Mouse (Mus musculus) adrenal gland, postnatal 4 days (tissue): ENCODE measurements around the gene Lyve1. TPM values are rescaled to one million over a fixed set of nuclear protein-coding genes. Genes with fewer than 3 reads are reported as not detected.

ENCODE experiments used
- DNase-seq, 2 experiments: peaks; one replicate each; pipeline ENCODE4 v3.0.0; 2021 to 2022; ENCODE audit warnings: low spot score in 2 of 2, mixed read lengths in 2 of 2
- microRNA-seq: library from miRNA; unstranded; fragments of <30 nt; microRNA quantifications from one replicate; pipeline ENCODE4 v1.2.0, GENCODE M21; 2021
- total RNA-seq, 2 experiments: library from RNA; stranded (reverse); gene quantifications; 2 replicates each; pipeline ENCODE4 v1.2.3; 2021

The Lyve1 gene
- total RNA-seq, 2 experiments from 2014 or later, result 24.1 to 33.6 TPM

DNA sequence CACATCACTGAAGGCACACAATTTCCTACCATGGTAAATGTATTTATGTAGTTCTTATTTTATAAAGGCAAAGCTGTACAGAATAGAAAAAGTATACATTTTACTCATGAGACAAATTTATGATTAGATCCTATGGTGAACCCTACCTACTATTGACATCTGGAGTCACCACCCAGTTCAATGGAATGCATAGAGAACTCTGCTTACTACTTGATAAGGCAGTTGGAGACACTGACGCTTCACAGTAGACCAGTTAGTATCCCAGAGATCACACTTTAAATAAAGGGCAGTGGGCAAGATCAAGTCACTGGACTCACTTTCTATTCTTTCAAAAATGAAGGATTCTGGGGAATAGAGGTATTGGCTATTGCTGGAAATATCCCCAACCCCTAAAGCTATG is 49.1 kb downstream of the Lyve1 start:
- DNase-seq, result no peak

DNA sequence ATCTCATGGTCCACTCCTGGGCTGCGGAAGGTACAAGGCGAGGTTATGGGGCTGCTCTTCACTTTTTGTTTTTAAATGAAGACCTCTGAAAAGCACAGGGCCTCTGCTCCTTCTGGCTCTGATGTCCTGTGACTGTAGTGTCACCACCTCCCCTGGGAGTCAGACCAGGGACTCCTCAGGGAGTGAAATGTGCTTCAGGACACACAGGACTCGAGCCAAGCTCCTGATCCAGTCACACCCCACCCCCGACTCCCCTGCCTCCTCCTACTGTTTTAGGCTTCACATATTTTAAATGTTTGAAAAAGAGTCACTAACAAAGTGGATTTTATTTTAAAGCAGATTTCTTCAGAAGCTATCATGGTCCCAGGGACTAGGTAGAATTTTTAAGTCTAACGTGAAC is 51.5 kb downstream of the Lyve1 start:
- DNase-seq, result no peak

DNA sequence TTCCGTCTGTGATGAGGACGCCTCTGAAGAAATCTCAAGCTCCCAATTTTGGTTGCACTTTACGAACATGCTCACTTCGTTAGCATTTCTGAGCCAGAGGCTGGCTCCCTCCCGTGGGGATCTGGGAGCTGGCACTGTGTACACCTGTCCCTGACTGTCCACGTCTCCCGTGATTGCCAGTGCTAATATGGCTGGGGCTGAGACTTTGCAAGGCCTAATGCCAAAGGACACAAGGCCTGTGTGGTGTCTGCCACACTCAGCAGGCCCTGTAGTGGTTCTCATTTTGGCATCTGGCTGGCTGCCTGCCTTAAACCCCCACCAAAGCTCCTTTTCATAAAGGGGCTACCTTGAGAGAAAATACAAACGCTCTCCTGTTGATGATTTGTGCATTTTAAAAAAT is 52.0 kb downstream of the Lyve1 start:
- DNase-seq, result no peak

DNA sequence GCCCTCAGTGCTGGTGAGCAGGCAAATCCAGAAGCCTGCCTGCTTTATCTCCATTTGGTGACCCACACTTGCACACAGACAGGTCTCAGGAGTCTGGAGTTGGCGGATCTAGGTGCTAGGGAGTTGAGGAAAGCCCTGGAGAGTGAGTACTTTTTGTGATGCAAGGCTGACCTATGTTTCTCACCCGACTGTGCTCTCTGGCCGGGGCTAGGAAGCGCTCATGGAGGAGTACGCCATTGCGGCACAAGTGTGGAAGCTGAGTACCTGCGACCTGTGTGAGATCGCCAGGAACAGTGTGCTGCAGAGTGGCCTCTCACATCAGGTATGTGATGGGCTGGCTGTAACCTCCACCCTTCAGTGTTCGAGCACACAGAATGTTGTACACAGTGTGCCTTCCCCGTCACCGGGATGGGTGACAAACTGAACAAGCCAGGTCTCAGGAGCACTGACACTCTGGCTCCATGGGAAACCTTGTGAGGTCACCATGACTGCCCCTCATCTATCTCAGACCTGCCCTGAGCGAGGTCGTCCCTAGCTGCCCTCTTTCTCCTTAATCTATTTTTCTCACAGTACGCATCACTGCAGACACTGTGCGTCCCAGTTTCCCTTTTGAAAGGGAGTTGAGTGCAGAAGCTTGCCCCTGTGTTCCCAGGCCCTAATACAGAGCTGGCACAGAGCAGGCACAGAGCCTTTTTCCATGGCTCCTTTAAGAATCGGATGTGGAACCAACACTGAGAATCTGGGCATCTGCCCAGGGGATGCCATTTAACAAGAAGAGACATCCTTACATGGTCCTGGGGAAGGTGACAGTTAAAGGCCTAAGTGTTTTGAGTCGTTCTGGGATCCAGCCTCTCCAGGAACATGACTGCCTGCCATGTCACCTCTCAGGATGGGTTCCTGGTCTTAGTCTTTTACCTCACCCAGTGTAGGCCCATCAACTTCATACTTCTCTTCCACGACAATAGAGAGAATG is 53.2 kb downstream of the Lyve1 start:
- DNase-seq, result no peak

DNA sequence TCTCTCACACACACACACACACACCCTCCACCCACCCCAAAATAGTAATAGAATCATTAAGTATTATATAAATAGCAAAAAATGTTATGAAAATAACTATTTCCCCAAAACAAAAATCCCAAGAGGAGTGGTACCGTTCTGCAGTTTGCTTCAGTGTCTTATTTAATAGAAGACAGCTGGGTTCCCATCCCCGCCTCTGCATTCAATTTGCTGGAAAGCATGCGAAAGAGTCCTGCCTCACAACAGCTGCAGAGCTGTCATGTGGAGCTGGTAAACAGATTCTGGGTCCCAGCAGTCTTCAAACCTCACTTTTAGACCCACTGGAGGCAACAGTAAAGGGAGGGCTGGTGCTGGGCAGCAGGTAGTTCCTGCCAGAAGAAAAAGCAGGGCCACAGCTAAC is 54.1 kb downstream of the Lyve1 start:
- no peak for DNase-seq

DNA sequence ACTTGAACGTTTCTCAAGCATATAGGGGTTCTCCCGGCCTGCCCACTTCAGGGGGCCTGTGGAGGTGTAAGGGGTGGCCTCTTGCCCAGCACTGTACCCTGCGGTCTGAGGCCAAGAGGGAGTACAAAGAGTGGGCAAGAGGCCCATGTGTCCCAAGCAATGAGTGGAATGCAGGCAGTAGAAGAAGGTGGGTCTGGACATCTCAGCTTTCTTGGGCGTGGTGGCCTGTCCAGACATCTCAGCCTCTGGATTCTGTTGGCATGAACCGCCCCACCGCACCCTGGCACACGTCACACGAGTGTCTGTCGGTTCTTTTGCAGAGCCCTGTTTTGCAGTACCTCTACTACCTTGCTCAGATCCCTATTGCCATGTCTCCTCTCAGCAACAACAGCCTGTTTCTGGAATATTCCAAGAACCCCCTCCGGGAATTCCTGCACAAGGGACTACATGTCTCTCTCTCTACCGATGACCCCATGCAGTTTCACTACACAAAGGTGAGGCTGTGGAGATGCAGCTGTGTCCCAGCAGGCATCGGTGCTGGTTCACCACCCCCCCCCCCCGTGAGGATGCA is 55.5 kb downstream of the Lyve1 start:
- DNase-seq, result no peak

DNA sequence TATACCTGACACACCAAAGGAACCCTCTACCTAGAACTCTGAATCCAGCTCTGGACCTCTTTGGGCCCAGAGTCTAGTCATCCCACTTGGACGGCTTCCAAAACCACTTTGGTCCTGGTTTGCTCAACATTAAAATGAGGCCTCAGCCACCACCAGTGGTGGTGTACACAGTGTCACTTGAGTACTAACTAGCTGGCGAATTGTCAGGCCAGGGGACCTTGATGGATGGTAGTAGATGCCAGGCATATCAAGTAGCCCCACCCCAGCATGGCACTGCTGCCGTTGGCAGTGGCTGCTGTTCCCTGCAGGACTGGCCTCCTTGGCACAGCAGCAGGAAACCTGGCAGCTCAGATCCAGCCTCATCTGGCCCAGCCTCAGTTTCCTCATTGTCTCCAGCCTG is 58.8 kb downstream of the Lyve1 start:
- DNase-seq, result no peak

DNA sequence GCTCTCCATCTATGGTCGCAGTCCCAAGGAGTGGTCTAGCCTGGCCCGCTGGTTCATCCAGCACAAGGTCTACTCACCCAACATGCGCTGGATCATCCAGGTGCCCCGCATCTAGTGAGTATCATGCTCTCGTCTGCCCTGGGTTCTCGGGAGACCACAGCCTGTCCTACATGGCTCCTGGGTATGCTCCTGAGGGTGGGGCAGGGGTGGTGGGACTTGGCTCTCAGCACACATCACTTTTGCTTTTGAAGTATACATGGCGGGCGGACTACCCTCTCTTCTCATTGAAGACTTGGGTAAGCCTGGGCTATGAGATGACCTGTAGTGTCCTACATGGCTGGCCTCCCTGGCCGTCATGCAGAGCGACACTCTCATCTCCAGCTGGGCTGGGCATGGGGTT is 59.9 kb downstream of the Lyve1 start:
- DNase-seq, result no peak

DNA sequence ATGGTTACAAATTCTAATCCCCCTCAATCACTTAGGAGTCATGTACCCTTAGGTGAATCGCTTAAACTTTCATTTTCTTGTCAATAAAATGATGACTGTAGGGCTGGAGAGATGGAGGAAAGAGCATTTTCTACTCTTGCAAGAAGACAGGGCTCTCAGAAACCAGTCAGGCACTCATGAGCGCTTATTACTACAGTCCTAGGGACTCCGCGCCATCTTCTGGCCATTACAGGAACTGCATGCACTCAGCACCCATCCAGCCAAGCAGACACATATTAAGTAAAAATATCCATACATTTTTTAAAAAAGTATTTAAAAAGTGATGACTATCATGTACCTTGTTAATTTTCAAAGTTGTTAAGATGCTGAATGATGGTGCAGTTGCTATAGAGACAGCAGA is 62.0 kb downstream of the Lyve1 start:
- peak in 1 of 2 experiments; percentile 62 for DNase-seq

Small RNA genes within 50 kb of the gene (microRNA-seq; reads per million reads assigned to microRNA genes)
- not detected for gene Gm47282

Other genes with a start within 250 kb of the Lyve1 start
- gene Sbf2, start 248.3 kb downstream of the Lyve1 start, total RNA-seq, result 10 to 100 TPM; 73.6 to 76.2 TPM
- 10 to 100 TPM; 26.9 to 28.0 TPM for gene Adm, start 235.6 kb downstream of the Lyve1 start, total RNA-seq
- gene Ampd3, start 95.0 kb downstream of the Lyve1 start, total RNA-seq, result 10 to 100 TPM; 28.6 to 34.2 TPM
- 10 to 100 TPM; 52.1 to 56.5 TPM for gene Rnf141, start 18.8 kb downstream of the Lyve1 start, total RNA-seq
- gene Mrvi1, start 119.2 kb upstream of the Lyve1 start, total RNA-seq, result 10 to 100 TPM; 15.4 to 17.6 TPM
- gene Ctr9, start 165.7 kb upstream of the Lyve1 start, total RNA-seq, result 10 to 100 TPM; 60.1 to 63.2 TPM
- 1,000 to 10,000 TPM; 1,008 to 1,014 TPM for gene Eif4g2, start 219.8 kb upstream of the Lyve1 start, total RNA-seq